Mouse (Mus musculus): ENCODE results near the gene Gm7534. TPM values are rescaled to one million over a fixed set of nuclear protein-coding genes. Genes with fewer than 3 reads are reported as not detected.
"Not testable (repeated sequence)": the region's sequence is repeated elsewhere in the genome, so short reads cannot be mapped to it uniquely, and the experiment has no call there.

Gm7534 gene
- polyA plus RNA-seq, 1 experiment from 2014 or later = not detected

GRCm38 (mm10) chr4:134156744-134157143 is 46.1 kb downstream of the Gm7534 start:
- WGBS = 85% methylated on average over 8 of the region's 8 CpGs
- Histone ChIP-seq H3K9me3 (replicated peaks) (no peaks in the 10 kb centered on the region), H3K27ac (replicated peaks) (no peak overlapping the region), H3K36me3 (peaks cover 17% of the 10 kb centered on the region; the same call in 1 of the 2 replicates), H3K4me2 (no peak overlapping the region), H3K27me3 (replicated peaks) (no peaks in the 10 kb centered on the region), H3K9ac (replicated peaks) (no peak overlapping the region), H3K4me3 (replicated peaks) (no peak overlapping the region), H3K4me1 (no peaks in the 10 kb centered on the region)
- ATAC-seq (ENCODE audit: low FRiP score) = no peak

GRCm38 (mm10) chr4:134155961-134156465 is 46.8 kb downstream of the Gm7534 start:
- Histone ChIP-seq H3K9ac (replicated peaks) (no peak overlapping the region), H3K9me3 (replicated peaks) (no peaks in the 10 kb centered on the region), H3K36me3 (peaks cover 24% of the 10 kb centered on the region), H3K4me2 (no peak overlapping the region), H3K4me3 (replicated peaks) (no peak overlapping the region), H3K27me3 (replicated peaks) (no peaks in the 10 kb centered on the region), H3K27ac (replicated peaks) (no peak overlapping the region), H3K4me1 (no peaks in the 10 kb centered on the region)
- ATAC-seq (ENCODE audit: low FRiP score) = no peak
- WGBS = 95% methylated on average over 10 of the region's 10 CpGs

GRCm38 (mm10) chr4:134155531-134155930 is 47.3 kb downstream of the Gm7534 start:
- Histone ChIP-seq H3K4me3 (replicated peaks) (no peak overlapping the region), H3K4me1 (no peaks in the 10 kb centered on the region), H3K9me3 (replicated peaks) (no peaks in the 10 kb centered on the region), H3K9ac (replicated peaks) (no peak overlapping the region), H3K27ac (replicated peaks) (no peak overlapping the region), H3K27me3 (replicated peaks) (no peaks in the 10 kb centered on the region), H3K4me2 (no peak overlapping the region), H3K36me3 (peaks cover 28% of the 10 kb centered on the region)
- ATAC-seq (ENCODE audit: low FRiP score) = no peak
- 93% methylated on average over 6 of the region's 6 CpGs for WGBS

GRCm38 (mm10) chr4:134154354-134154753 is 48.5 kb downstream of the Gm7534 start:
- Histone ChIP-seq H3K9ac (replicated peaks) (no peak overlapping the region), H3K9me3 (replicated peaks) (no peaks in the 10 kb centered on the region), H3K27me3 (replicated peaks) (no peaks in the 10 kb centered on the region), H3K27ac (replicated peaks) (no peak overlapping the region), H3K4me3 (replicated peaks) (no peak overlapping the region), H3K4me1 (no peaks in the 10 kb centered on the region), H3K36me3 (peaks cover 28% of the 10 kb centered on the region), H3K4me2 (no peak overlapping the region)
- ATAC-seq (ENCODE audit: low FRiP score) = no peak
- WGBS = 97% methylated on average over 3 of the region's 3 CpGs

- 92% methylated on average over 3 of the region's 3 CpGs for WGBS
- H3K27ac ChIP-seq (replicated peaks) = no peak overlapping the region
Measured at GRCm38 (mm10) chr4:134153656-134154055, 49.1 kb downstream of the Gm7534 start.

GRCm38 (mm10) chr4:134152112-134152511 is 50.7 kb downstream of the Gm7534 start:
- 94% methylated on average over 3 of the region's 3 CpGs for WGBS
- Histone ChIP-seq H3K27ac (replicated peaks) (no peak overlapping the region), H3K36me3 (peaks cover 48% of the 10 kb centered on the region), H3K4me1 (no peaks in the 10 kb centered on the region), H3K9ac (replicated peaks) (no peak overlapping the region), H3K4me3 (replicated peaks) (no peak overlapping the region), H3K9me3 (replicated peaks) (no peaks in the 10 kb centered on the region), H3K4me2 (no peak overlapping the region), H3K27me3 (replicated peaks) (no peaks in the 10 kb centered on the region)
- ATAC-seq (ENCODE audit: low FRiP score) = no peak

More at GRCm38 (mm10) chr4:134153656-134154055, 49.1 kb downstream of the Gm7534 start:
- H3K9me3 ChIP-seq (replicated peaks) = no peaks in the 10 kb centered on the region
- no peaks in the 10 kb centered on the region for H3K4me1 ChIP-seq
- no peak overlapping the region for H3K4me3 ChIP-seq (replicated peaks)
- H3K27me3 ChIP-seq (replicated peaks) = no peaks in the 10 kb centered on the region
- no peak overlapping the region for H3K4me2 ChIP-seq
- peaks cover 33% of the 10 kb centered on the region for H3K36me3 ChIP-seq
- no peak overlapping the region for H3K9ac ChIP-seq (replicated peaks)
- ATAC-seq (ENCODE audit: low FRiP score) = no peak

GRCm38 (mm10) chr4:134149389-134149788 is 53.4 kb downstream of the Gm7534 start:
- 95% methylated on average over 4 of the region's 4 CpGs for WGBS
- Histone ChIP-seq H3K27ac (replicated peaks) (no peak overlapping the region), H3K4me2 (no peak overlapping the region), H3K4me3 (replicated peaks) (no peak overlapping the region), H3K27me3 (replicated peaks) (no peaks in the 10 kb centered on the region), H3K9me3 (replicated peaks) (no peaks in the 10 kb centered on the region), H3K4me1 (no peaks in the 10 kb centered on the region), H3K36me3 (peaks cover 48% of the 10 kb centered on the region), H3K9ac (replicated peaks) (no peak overlapping the region)
- ATAC-seq (ENCODE audit: low FRiP score) = no peak

GRCm38 (mm10) chr4:134144297-134144696 is 58.5 kb downstream of the Gm7534 start:
- not testable (repeated sequence) for H3K9ac ChIP-seq (replicated peaks); H3K4me2 ChIP-seq; ATAC-seq (ENCODE audit: low FRiP score); H3K9me3 ChIP-seq (replicated peaks); H3K27me3 ChIP-seq (replicated peaks); H3K4me1 ChIP-seq; H3K4me3 ChIP-seq (replicated peaks); H3K27ac ChIP-seq (replicated peaks)
- peaks cover 27% of the 10 kb centered on the region for H3K36me3 ChIP-seq
- 96% methylated on average over 5 of the region's 5 CpGs for whole genome bisulfite sequencing

Other genes with a start within 250 kb of the Gm7534 start
- 921 and 1,163 TPM in 2 replicates for gene Hmgn2, start 234.4 kb downstream of the Gm7534 start, polyA plus RNA-seq (2015; fragmentation: Nextera tagmentation; extraction: Ambion mirVana)
- gene Dhdds, start 202.1 kb downstream of the Gm7534 start, polyA plus RNA-seq (2015; fragmentation: Nextera tagmentation; extraction: Ambion mirVana) = 47.0 and 47.4 TPM in 2 replicates
- 0.19 and 0.37 TPM in 2 replicates for gene Lin28a, start 184.2 kb downstream of the Gm7534 start, polyA plus RNA-seq (2015; fragmentation: Nextera tagmentation; extraction: Ambion mirVana)
- gene Zfp683, start 149.2 kb downstream of the Gm7534 start, polyA plus RNA-seq (2015; fragmentation: Nextera tagmentation; extraction: Ambion mirVana) = not detected in 2 replicates
- 2.5 and 3.7 TPM in 2 replicates for gene Crybg2, start 142.2 kb downstream of the Gm7534 start, polyA plus RNA-seq (2015; fragmentation: Nextera tagmentation; extraction: Ambion mirVana)
- gene Cd52, start 107.9 kb downstream of the Gm7534 start, polyA plus RNA-seq (2015; fragmentation: Nextera tagmentation; extraction: Ambion mirVana) = 5.6 and 29.0 TPM in 2 replicates
- 16.2 and 19.4 TPM in 2 replicates for gene Ubxn11, start 100.4 kb downstream of the Gm7534 start, polyA plus RNA-seq (2015; fragmentation: Nextera tagmentation; extraction: Ambion mirVana)
- 436 and 479 TPM in 2 replicates for gene Sh3bgrl3, start 74.2 kb downstream of the Gm7534 start, polyA plus RNA-seq (2015; fragmentation: Nextera tagmentation; extraction: Ambion mirVana)
- gene Cep85, start 15.9 kb downstream of the Gm7534 start, polyA plus RNA-seq (2015; fragmentation: Nextera tagmentation; extraction: Ambion mirVana) = 18.9 and 34.8 TPM in 2 replicates
- gene Catsper4, start 24.4 kb upstream of the Gm7534 start, polyA plus RNA-seq (2015; fragmentation: Nextera tagmentation; extraction: Ambion mirVana) = not detected in 2 replicates
- 0.20 and 1.4 TPM in 2 replicates for gene Cnksr1, start 35.4 kb upstream of the Gm7534 start, polyA plus RNA-seq (2015; fragmentation: Nextera tagmentation; extraction: Ambion mirVana)
- gene E130218I03Rik, start 40.7 kb upstream of the Gm7534 start, polyA plus RNA-seq (2015; fragmentation: Nextera tagmentation; extraction: Ambion mirVana) = 0.42 TPM in 1 of 2 replicates, not detected in the other
- gene Zfp593, start 42.6 kb upstream of the Gm7534 start, polyA plus RNA-seq (2015; fragmentation: Nextera tagmentation; extraction: Ambion mirVana) = 13.9 and 14.8 TPM in 2 replicates
- gene Gm30191, start 43.9 kb upstream of the Gm7534 start, polyA plus RNA-seq (2015; fragmentation: Nextera tagmentation; extraction: Ambion mirVana) = not detected in 2 replicates
- 14.2 and 17.0 TPM in 2 replicates for gene Grrp1, start 51.1 kb upstream of the Gm7534 start, polyA plus RNA-seq (2015; fragmentation: Nextera tagmentation; extraction: Ambion mirVana)
- gene Pdik1l, start 84.9 kb upstream of the Gm7534 start, polyA plus RNA-seq (2015; fragmentation: Nextera tagmentation; extraction: Ambion mirVana) = 32.1 and 33.9 TPM in 2 replicates
- gene Trim63, start 112.1 kb upstream of the Gm7534 start, polyA plus RNA-seq (2015; fragmentation: Nextera tagmentation; extraction: Ambion mirVana) = 1.2 and 1.4 TPM in 2 replicates
- 0.14 and 0.20 TPM in 2 replicates for gene Slc30a2, start 140.2 kb upstream of the Gm7534 start, polyA plus RNA-seq (2015; fragmentation: Nextera tagmentation; extraction: Ambion mirVana)
- 0.75 and 1.2 TPM in 2 replicates for gene Extl1, start 180.8 kb upstream of the Gm7534 start, polyA plus RNA-seq (2015; fragmentation: Nextera tagmentation; extraction: Ambion mirVana)
- 7.5 and 8.9 TPM in 2 replicates for gene Pafah2, start 193.3 kb upstream of the Gm7534 start, polyA plus RNA-seq (2015; fragmentation: Nextera tagmentation; extraction: Ambion mirVana)